Mouse (Mus musculus): Measurements from ENCODE around the gene D030056L22Rik.

- no peak for TF ChIP-seq CTCF (IDR thresholded peaks at IDR 0.05; ENCODE audit: borderline replicate concordance, insufficient read depth, low read length)
- TF ChIP-seq POLR2A (IDR thresholded peaks at IDR 0.05; ENCODE audit: low read depth, low read length), result no peak
These were observed 4.9 kb upstream of the D030056L22Rik start for GRCm38 (mm10) chr19:18708101-18708500.
